Mouse (Mus musculus): ENCODE measurements around the gene Nsmce1.

Gene Nsmce1

GRCm38 (mm10) chr7:125489636-125490035 lies 1.8 kb downstream of the Nsmce1 start:
- DNase-seq (ENCODE audit: low spot score in 2 of 2), result no peak

GRCm38 (mm10) chr7:125488706-125489105 lies 2.7 kb downstream of the Nsmce1 start:
- DNase-seq (ENCODE audit: low spot score in 2 of 2), result no peak

GRCm38 (mm10) chr7:125487126-125487525 lies 4.3 kb downstream of the Nsmce1 start:
- no peak for DNase-seq (ENCODE audit: low spot score in 2 of 2)

GRCm38 (mm10) chr7:125486121-125486630 lies 5.2 kb downstream of the Nsmce1 start:
- no peak for DNase-seq (ENCODE audit: low spot score in 2 of 2)

GRCm38 (mm10) chr7:125484791-125485190 lies 6.6 kb downstream of the Nsmce1 start:
- no peak for DNase-seq (ENCODE audit: low spot score in 2 of 2)

- DNase-seq (ENCODE audit: low spot score in 2 of 2), result no peak
Measured at GRCm38 (mm10) chr7:125482886-125483285, 8.5 kb downstream of the Nsmce1 start.

- no peak for DNase-seq (ENCODE audit: low spot score in 2 of 2)
Measured at GRCm38 (mm10) chr7:125482339-125482738, 9.1 kb downstream of the Nsmce1 start.

GRCm38 (mm10) chr7:125480518-125480917 lies 10.9 kb downstream of the Nsmce1 start:
- DNase-seq (ENCODE audit: low spot score in 2 of 2), result no peak

- DNase-seq (ENCODE audit: low spot score in 2 of 2), result no peak
Measured at GRCm38 (mm10) chr7:125478391-125478984, 12.9 kb downstream of the Nsmce1 start.

GRCm38 (mm10) chr7:125475601-125476251 lies 15.7 kb downstream of the Nsmce1 start:
- DNase-seq (ENCODE audit: low spot score in 2 of 2), result no peak

GRCm38 (mm10) chr7:125474535-125474934 lies 16.9 kb downstream of the Nsmce1 start:
- no peak for DNase-seq (ENCODE audit: low spot score in 2 of 2)

GRCm38 (mm10) chr7:125471991-125472741 lies 19.2 kb downstream of the Nsmce1 start:
- DNase-seq (ENCODE audit: low spot score in 2 of 2), result peak; percentile 35 to 58

GRCm38 (mm10) chr7:125470901-125471300 lies 20.5 kb downstream of the Nsmce1 start:
- no peak for DNase-seq (ENCODE audit: low spot score in 2 of 2)

GRCm38 (mm10) chr7:125469937-125470336 lies 21.5 kb downstream of the Nsmce1 start:
- peak; percentile 20 to 44 for DNase-seq (ENCODE audit: low spot score in 2 of 2)

GRCm38 (mm10) chr7:125462200-125462599 lies 29.2 kb downstream of the Nsmce1 start:
- no peak for DNase-seq (ENCODE audit: low spot score in 2 of 2)

- DNase-seq (ENCODE audit: low spot score in 2 of 2), result no peak
Measured at GRCm38 (mm10) chr7:125453671-125454070, 37.7 kb downstream of the Nsmce1 start.

GRCm38 (mm10) chr7:125451078-125451477 lies 40.3 kb downstream of the Nsmce1 start:
- no peak for DNase-seq (ENCODE audit: low spot score in 2 of 2)

GRCm38 (mm10) chr7:125450678-125451077 lies 40.7 kb downstream of the Nsmce1 start:
- DNase-seq (ENCODE audit: low spot score in 2 of 2), result no peak

- peak; percentile 88 to 89 for DNase-seq (ENCODE audit: low spot score in 2 of 2)
Measured at GRCm38 (mm10) chr7:125444464-125445401, 46.7 kb downstream of the Nsmce1 start, which contains the start of gene Kdm8. Kdm8 (plus strand) TSS chr7:125444676.

GRCm38 (mm10) chr7:125444076-125444463 lies 47.3 kb downstream of the Nsmce1 start:
- DNase-seq (ENCODE audit: low spot score in 2 of 2), result no peak

- no peak for DNase-seq (ENCODE audit: low spot score in 2 of 2)
Measured at GRCm38 (mm10) chr7:125442323-125442722, 49.1 kb downstream of the Nsmce1 start.

All from right cerebral cortex, postnatal 36 days (tissue).